Comparison of ENCODE assay signal across 8 mouse cellular contexts in the genomic region with DNA sequence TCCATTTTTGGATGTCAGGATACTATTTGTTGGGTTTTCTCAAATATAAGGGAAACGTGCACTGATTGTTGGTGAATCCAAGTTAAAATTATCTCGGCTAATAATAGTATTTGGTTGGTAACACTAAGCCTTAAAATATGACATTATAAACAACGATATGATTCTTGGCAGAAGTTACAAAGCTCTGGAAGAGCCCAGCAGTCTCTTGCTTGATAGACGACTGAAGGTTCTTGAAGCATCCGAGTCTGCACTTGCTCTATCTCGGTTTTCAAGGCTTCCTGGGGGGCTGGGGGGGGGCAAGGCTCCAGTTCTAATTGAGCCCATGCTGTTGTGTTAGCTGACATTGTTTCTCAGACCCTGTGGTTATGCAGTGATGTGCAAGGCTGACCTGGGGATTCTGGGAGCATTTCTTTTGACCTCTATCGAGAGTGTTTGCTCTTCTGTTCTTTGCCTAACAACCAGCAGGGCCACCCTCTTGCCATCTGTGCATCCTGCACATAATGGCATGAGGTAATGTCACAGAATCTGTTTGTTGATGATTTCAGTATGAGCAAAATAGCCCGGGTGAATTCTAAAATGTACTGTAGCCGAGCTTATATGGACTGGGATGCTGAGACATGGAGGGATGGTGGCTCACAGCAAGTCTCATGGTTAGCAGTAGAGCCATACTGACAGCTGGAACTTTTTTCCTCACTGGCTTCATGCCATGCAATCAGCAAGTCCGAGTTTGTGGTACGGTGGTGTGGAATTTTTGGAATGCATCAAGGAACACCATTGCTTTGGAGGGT. TPM values are rescaled to one million over a fixed set of nuclear protein-coding genes. Genes with fewer than 3 reads are reported as not detected.
A peak's percentile ranks its signal among the peaks of the same experiment; 100 is the strongest.
DNase-seq lines count a peak whose midpoint lies in the region; ATAC-seq and TF ChIP-seq lines count a peak whose summit lies in the region.

No protein-coding gene starts in this region.

- no peaks in the 10 kb centered on the region for H3K36me3 ChIP-seq in forebrain, embryonic 13.5 days (ENCODE audit: poor library complexity, severe bottlenecking)
- no peaks in the 10 kb centered on the region for H3K36me3 ChIP-seq in forebrain, embryonic 11.5 days (ENCODE audit: control insufficient read depth, insufficient read depth, low read length)
- no peaks in the 10 kb centered on the region for H3K36me3 ChIP-seq in lung, embryonic 14.5 days (ENCODE audit: insufficient read depth)
- no peaks in the 10 kb centered on the region for H3K36me3 ChIP-seq in myocyte (ENCODE audit: control insufficient read depth, insufficient read depth)

- H3K9ac ChIP-seq in forebrain, embryonic 13.5 days = no peak overlapping the region
- H3K9ac ChIP-seq in forebrain, embryonic 11.5 days (ENCODE audit: low read length) = no peak overlapping the region
- no peak overlapping the region for H3K9ac ChIP-seq in lung, embryonic 14.5 days

- H3K9me3 ChIP-seq in forebrain, embryonic 13.5 days (replicated peaks) = no peaks in the 10 kb centered on the region
- no peaks in the 10 kb centered on the region for H3K9me3 ChIP-seq in forebrain, embryonic 11.5 days (ENCODE audit: control insufficient read depth, low read length)
- H3K9me3 ChIP-seq in lung, embryonic 14.5 days (ENCODE audit: low read depth, low read length) = no peaks in the 10 kb centered on the region

- intact Hi-C loops in heart, postnatal 10 days (cut with DNase I) = loop anchor here (10.0 kb wide), 1 partner anchor 218 kb away; no protein-coding TSS in a partner anchor

- ATAC-seq in forebrain, embryonic 13.5 days = peak; percentile 57
- no peak for ATAC-seq in forebrain, embryonic 11.5 days (replicated peaks; ENCODE audit: low FRiP score)
- peak; percentile 88 for ATAC-seq in lung, embryonic 14.5 days (ENCODE audit: insufficient read depth)

- 59% methylated on average over 11 of the region's 11 CpGs for WGBS in forebrain, embryonic 13.5 days
- 68% methylated on average over 11 of the region's 11 CpGs for whole genome bisulfite sequencing in forebrain, embryonic 11.5 days
- WGBS in lung, embryonic 14.5 days = 18% methylated on average over 11 of the region's 11 CpGs
- 29% methylated on average over 11 of the region's 11 CpGs for WGBS in lung, adult 2 months

- H3K4me1 ChIP-seq in forebrain, embryonic 13.5 days = peaks cover 15% of the 10 kb centered on the region
- H3K4me1 ChIP-seq in forebrain, embryonic 11.5 days (replicated peaks; ENCODE audit: control insufficient read depth, insufficient read depth, low read length) = no peaks in the 10 kb centered on the region
- H3K4me1 ChIP-seq in lung, embryonic 14.5 days (ENCODE audit: insufficient read depth) = peaks cover 6% of the 10 kb centered on the region; the same call in 1 of the 2 replicates
- H3K4me1 ChIP-seq in lung, adult 2 months (ENCODE audit: control insufficient read depth, insufficient read depth, low read length) = peaks cover 9% of the 10 kb centered on the region; the same call in 1 of the 2 replicates

- H3K27me3 ChIP-seq in forebrain, embryonic 13.5 days = no peaks in the 10 kb centered on the region
- H3K27me3 ChIP-seq in forebrain, embryonic 11.5 days (ENCODE audit: control insufficient read depth, insufficient read depth, low read length) = no peaks in the 10 kb centered on the region
- no peaks in the 10 kb centered on the region for H3K27me3 ChIP-seq in lung, embryonic 14.5 days (ENCODE audit: insufficient read depth, low read length)
- no peaks in the 10 kb centered on the region for H3K27me3 ChIP-seq in myocyte (ENCODE audit: control insufficient read depth, insufficient read depth, insufficient read length)

- no peak overlapping the region for H3K4me2 ChIP-seq in forebrain, embryonic 13.5 days
- no peak overlapping the region for H3K4me2 ChIP-seq in forebrain, embryonic 11.5 days (ENCODE audit: low read depth, low read length, severe bottlenecking)
- peak overlapping the region; percentile 31 for H3K4me2 ChIP-seq in lung, embryonic 14.5 days
- H3K4me2 ChIP-seq in myocyte (ENCODE audit: low read depth) = peak overlapping the region; percentile 75

- no peak for DNase-seq in forebrain, embryonic 11.5 days (ENCODE audit: low spot score)
- peak; percentile 87 for DNase-seq in lung, embryonic 14.5 days
- DNase-seq in lung, adult 2 months = no peak
- DNase-seq in heart, postnatal 10 days = peak; percentile 42 to 47
- DNase-seq in thymus, postnatal 10 days (ENCODE audit: low spot score in 2 of 2) = no peak
- no peak for DNase-seq in gastrocnemius, adult 8-10 months (ENCODE audit: low spot score in 2 of 2)

- TF ChIP-seq POLR2A in lung, adult 2 months (IDR thresholded peaks at IDR 0.05; ENCODE audit: borderline replicate concordance, extremely low read depth, low read depth, low read length) = no peak
- TF ChIP-seq POLR2A in myocyte (IDR thresholded peaks at IDR 0.05; ENCODE audit: insufficient read length, low read depth) = no peak

- H3K27ac ChIP-seq in forebrain, embryonic 13.5 days = 0 out of 2 replicates have a peak overlapping the region, but pooled peaks have one; percentile 22
- H3K27ac ChIP-seq in forebrain, embryonic 11.5 days (ENCODE audit: low read depth, low read length) = no peak overlapping the region
- peak overlapping the region; percentile 70 for H3K27ac ChIP-seq in lung, embryonic 14.5 days (ENCODE audit: low read depth)

- no peaks in the 10 kb centered on the region for H3K79me2 ChIP-seq in myocyte (ENCODE audit: control insufficient read depth, insufficient read depth)

- no peak overlapping the region for H3ac ChIP-seq in myocyte (ENCODE audit: control insufficient read depth, insufficient read length)

- no peak for TF ChIP-seq CTCF in lung, embryonic 14.5 days (IDR thresholded peaks at IDR 0.05; ENCODE audit: low read depth)
- TF ChIP-seq CTCF in lung, adult 2 months (IDR thresholded peaks at IDR 0.05; ENCODE audit: insufficient read depth, low read length) = no peak

- no peak overlapping the region for H3K4me3 ChIP-seq in forebrain, embryonic 13.5 days
- no peak overlapping the region for H3K4me3 ChIP-seq in forebrain, embryonic 11.5 days (ENCODE audit: low read depth, low read length)
- H3K4me3 ChIP-seq in lung, embryonic 14.5 days (ENCODE audit: low read depth, low read length) = no peak overlapping the region
- H3K4me3 ChIP-seq in lung, adult 2 months (replicated peaks; ENCODE audit: extremely low read depth, low read depth, low read length) = no peak overlapping the region
- peak overlapping the region; percentile 4 for H3K4me3 ChIP-seq in myocyte

TF ChIP-seq in myocyte, 11 proteins besides CTCF, POLR2A, EP300 and RAD21:
- TF ChIP-seq MYOD1 (IDR thresholded peaks at IDR 0.05; ENCODE audit: control insufficient read depth in 1 of 3, insufficient read length in 2 of 3, low read depth in 2 of 3) = peak in 2 of 3 experiments; percentile 43 to 45
- no peak for TF ChIP-seq TCF12 (IDR thresholded peaks at IDR 0.05; ENCODE audit: insufficient read depth, poor library complexity, severe bottlenecking)
- TF ChIP-seq CEBPB (IDR thresholded peaks at IDR 0.05; ENCODE audit: insufficient read depth, poor library complexity, severe bottlenecking) = no peak
- TF ChIP-seq USF1 (IDR thresholded peaks at IDR 0.05; ENCODE audit: low read depth) = no peak
- no peak for TF ChIP-seq TCF3 (IDR thresholded peaks at IDR 0.05; ENCODE audit: insufficient read length, low read depth)
- TF ChIP-seq E2F4 (IDR thresholded peaks at IDR 0.05; ENCODE audit: insufficient read depth) = no peak
- no peak for TF ChIP-seq MAX (IDR thresholded peaks at IDR 0.05; ENCODE audit: low read depth)
- TF ChIP-seq SRF (IDR thresholded peaks at IDR 0.05; ENCODE audit: control insufficient read depth, insufficient read length, low read depth) = peak; percentile 25
- peak in 1 of 3 experiments; percentile 17 for TF ChIP-seq MYOG (IDR thresholded peaks at IDR 0.05; ENCODE audit: control insufficient read depth in 1 of 3, insufficient read depth in 1 of 3, insufficient read length in 2 of 3, low read depth in 2 of 3)
- TF ChIP-seq REST (IDR thresholded peaks at IDR 0.05; ENCODE audit: insufficient read depth, insufficient read length) = no peak
- no peak for TF ChIP-seq POLR2AphosphoS2 (IDR thresholded peaks at IDR 0.05; ENCODE audit: insufficient read length, low read depth)

RNA-seq across cellular contexts. Expression of a gene that starts 28.6 kb away (rescaled TPM):
- 1.5 and 2.0 TPM in 2 replicates for polyA plus RNA-seq in forebrain, embryonic 13.5 days (2015; fragmentation: Nextera tagmentation; extraction: Ambion mirVana)
- polyA plus RNA-seq in forebrain, embryonic 11.5 days (2014; fragmentation: Nextera tagmentation; extraction: Ambion mirVana) = 2.1 and 2.9 TPM in 2 replicates
- 2.3 and 3.0 TPM in 2 replicates for polyA plus RNA-seq in lung, embryonic 14.5 days (2014; fragmentation: Nextera tagmentation; extraction: Ambion mirVana)
- 10.4 and 14.9 TPM in 2 replicates for polyA plus RNA-seq in lung, adult 2 months (2012; rRNA removed)
- total RNA-seq in heart, postnatal 10 days (2021) = 1 to 10 TPM; 1.0 to 1.2 TPM
- 0.13 TPM for polyA plus RNA-seq in myocyte (2012; fragmentation: generic; extraction: Trizol)
- total RNA-seq in gastrocnemius, adult 8-10 months (2022) = under 1 TPM in 3 of 4 experiments, not detected in 1; 0.12 to 0.29 (median 0.13) TPM

RNA-seq across cellular contexts. Expression of a gene that starts 32.4 kb away (rescaled TPM):
- 12.7 and 14.2 TPM in 2 replicates for polyA plus RNA-seq in forebrain, embryonic 13.5 days (2015; fragmentation: Nextera tagmentation; extraction: Ambion mirVana)
- polyA plus RNA-seq in forebrain, embryonic 11.5 days (2014; fragmentation: Nextera tagmentation; extraction: Ambion mirVana) = 7.3 and 9.3 TPM in 2 replicates
- polyA plus RNA-seq in lung, embryonic 14.5 days (2014; fragmentation: Nextera tagmentation; extraction: Ambion mirVana) = 4.8 and 5.4 TPM in 2 replicates
- 42.6 and 47.2 TPM in 2 replicates for polyA plus RNA-seq in lung, adult 2 months (2012; rRNA removed)
- 1 to 10 TPM; 2.6 to 2.9 TPM for total RNA-seq in heart, postnatal 10 days (2021)
- 0.96 TPM for polyA plus RNA-seq in myocyte (2012; fragmentation: generic; extraction: Trizol)
- total RNA-seq in gastrocnemius, adult 8-10 months (2022) = under 1 TPM; 0.58 to 0.92 (median 0.79) TPM

Comparison
In these comparisons a context has a peak if more than half of its experiments do, and no peak if none do; other contexts are left out.
1. DNase-seq: peak in lung, embryonic 14.5 days (single experiment) and heart, postnatal 10 days (2 of 2); none in forebrain, embryonic 11.5 days (single experiment), lung, adult 2 months (single experiment), thymus, postnatal 10 days (0 of 2) and gastrocnemius, adult 8-10 months (0 of 2).
2. H3K4me2 ChIP-seq: peak in lung, embryonic 14.5 days (single experiment) and myocyte (single experiment); none in forebrain, embryonic 13.5 days (single experiment) and forebrain, embryonic 11.5 days (single experiment).